Mouse (Mus musculus) embryo, embryonic 9.5 days (tissue): ENCODE measurements around the gene Il18bp.
"Not testable (repeated sequence)": the region's sequence is repeated elsewhere in the genome, so short reads cannot be mapped to it uniquely, and the experiment has no call there.

Source experiments
- DNase-seq: peaks from one replicate; pipeline ENCODE4 v3.0.0-alpha.2; 2017; ENCODE audit errors: extremely low spot score

Il18bp gene

DNA sequence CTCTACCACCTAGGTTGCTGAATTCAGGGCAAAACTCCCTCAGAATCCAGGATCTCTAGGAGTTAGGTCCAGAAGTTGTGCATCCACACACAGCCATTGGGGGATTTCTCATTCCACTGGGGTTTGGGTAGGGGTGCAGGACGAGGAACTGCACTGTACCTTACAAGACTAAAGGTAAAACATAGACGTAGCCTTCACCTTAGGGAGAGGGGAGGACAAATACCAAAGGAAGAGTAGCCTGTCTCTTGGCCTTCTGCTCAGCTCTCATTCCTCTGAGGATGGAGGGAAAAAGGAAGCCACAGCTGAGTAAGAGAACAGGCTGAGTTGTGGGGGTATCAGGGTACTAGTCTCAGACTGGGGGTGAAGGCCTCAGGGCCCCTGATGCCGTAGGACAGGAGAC lies at the start of gene Il18bp:
Gene Il18bp (minus strand): TSS at position 101 of the 400 bp plus-strand sequence.
- no peak for DNase-seq

DNA sequence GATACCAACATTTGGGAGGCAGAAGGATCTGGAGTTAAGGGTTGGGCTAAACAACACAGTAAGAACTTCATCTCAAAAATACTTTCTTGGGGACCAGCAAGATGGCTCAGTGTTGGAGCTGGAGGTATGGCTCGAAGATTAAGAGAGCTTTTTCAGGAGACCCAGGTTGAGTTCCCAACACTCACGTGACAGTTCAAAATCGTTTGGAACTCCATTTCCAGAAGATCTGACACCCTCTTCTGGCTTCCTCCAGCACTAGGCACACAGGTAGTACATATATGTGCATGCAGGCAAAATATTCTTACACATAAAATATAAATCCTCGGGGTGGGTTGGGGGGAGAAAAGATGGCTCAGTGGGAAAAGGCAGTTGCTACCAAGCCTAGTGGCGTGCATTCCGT lies 47.9 kb upstream of the Il18bp start:
- DNase-seq, result no peak

DNA sequence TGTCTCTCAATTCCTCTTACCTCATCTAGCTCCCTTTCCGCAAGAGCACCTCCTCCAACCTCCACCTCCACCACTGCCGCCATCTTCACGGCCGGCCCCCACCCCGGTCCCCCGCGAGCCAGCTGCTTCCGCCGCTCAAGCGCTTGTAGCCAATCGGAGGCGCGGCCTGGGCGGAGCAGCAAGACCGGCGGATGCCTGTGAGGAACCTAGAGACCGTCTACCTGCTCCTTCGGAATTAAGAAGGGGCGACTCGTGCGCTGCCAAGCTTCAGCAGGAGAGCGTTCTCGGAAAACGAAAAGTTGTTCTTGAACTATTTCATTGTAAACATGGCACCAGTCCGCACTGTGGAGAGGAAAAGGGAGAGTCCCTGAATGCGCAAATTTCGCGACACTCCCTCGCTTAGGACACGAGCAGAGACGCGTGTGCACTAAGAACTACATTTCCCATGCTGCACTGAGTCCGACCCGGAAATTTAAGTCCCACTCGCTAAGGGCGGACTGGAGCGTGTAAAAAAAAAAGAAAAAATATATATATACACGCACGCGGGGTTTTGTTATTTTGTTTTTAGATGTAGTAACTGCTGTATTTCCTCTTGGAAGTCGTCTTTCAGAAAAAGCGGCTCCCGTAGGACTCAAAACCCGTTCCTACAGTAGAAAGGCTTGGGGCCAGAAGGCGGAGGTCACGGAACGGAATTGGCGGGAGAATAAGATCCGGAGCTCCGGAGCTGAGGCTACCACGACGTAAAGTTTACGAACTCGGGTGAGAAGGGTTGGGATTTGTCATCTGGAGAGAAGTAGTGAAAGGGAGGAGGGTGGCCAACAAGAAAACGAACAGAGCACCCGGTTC lies 46.8 kb upstream of the Il18bp start, which contains the start of the genes Rnf121, Xndc1 and Xntrpc:
Gene Rnf121 (minus strand): TSS at position 424 of the 846 bp plus-strand sequence.
Gene Xndc1 (plus strand): TSS at position 466 of the 846 bp plus-strand sequence.
Gene Xntrpc (plus strand): TSS at position 668 of the 846 bp plus-strand sequence.
- peak; percentile 95 for DNase-seq

DNA sequence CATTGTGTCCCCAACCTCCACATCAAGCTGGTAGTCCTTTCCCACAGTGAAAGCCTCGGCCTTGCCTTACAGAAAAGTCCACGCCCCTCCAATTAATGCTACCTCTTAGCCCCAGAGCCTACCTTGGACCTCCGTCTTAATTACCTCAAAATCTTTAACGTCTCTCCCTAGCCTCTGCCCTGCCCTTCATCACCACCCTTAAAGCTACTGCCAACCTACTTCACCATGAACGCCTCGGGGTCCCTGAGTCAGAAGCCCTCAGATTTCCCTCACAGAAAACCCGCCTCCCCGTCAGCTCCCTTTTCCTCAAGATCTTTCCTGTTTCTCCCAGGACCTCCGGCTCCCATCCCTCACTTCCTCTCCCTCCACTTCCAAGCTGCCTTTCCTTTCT lies 46.2 kb upstream of the Il18bp start:
- no peak for DNase-seq

DNA sequence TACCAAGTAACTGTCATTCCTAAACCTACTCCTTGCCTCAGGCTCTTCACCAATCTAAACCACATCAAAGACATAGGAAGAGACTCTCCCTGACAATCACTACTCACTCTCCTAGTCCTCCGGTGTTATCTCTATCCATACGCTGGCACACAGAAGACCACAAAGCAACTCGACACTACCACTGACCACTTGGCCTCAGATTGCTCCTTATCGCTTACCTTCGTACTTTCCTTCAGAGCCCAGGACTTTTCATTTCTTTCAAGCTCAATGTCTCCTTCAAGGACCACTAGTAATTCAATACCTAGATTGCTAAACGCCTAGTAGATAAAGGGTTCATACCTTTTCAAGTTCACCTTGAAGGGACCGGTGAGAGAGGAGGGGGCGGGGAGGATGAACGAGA lies 45.4 kb upstream of the Il18bp start:
- no peak for DNase-seq

DNA sequence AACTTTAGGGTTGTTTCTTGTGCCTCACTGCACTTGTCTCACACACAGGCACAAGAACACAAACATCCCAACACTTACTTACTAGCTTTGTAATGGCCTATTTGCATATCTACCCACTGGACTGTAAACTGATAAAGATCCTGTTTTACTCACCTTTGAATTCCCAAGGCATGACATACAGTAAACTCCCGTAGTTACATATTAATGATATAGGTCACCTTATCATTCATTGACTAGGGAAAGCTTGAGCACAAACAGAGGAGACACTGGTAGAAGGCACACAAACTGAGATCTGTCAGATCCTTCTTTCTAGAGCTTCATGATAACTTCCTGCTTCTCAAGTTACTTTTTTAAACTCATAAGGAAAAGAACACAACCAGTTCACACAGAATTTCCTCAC lies 43.7 kb upstream of the Il18bp start:
- no peak for DNase-seq

DNA sequence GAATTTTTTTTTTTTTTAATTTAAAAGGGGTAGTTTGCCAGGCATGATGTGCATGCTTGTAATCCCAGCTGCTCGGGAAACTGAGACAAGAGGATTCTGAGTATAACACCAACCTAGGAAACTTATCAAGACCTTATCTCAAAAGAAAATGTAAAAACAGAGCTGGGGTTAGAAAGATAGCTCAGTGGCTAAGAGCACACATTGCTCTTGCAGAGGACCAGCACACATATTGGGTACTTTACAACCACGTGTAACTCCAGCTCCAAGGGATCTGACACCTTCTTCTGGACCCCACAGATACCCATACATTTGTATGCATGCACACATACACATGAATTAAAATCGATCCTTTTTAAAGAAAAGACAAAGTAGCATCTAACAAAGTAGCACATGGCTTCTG lies 42.9 kb upstream of the Il18bp start:
- no peak for DNase-seq

DNA sequence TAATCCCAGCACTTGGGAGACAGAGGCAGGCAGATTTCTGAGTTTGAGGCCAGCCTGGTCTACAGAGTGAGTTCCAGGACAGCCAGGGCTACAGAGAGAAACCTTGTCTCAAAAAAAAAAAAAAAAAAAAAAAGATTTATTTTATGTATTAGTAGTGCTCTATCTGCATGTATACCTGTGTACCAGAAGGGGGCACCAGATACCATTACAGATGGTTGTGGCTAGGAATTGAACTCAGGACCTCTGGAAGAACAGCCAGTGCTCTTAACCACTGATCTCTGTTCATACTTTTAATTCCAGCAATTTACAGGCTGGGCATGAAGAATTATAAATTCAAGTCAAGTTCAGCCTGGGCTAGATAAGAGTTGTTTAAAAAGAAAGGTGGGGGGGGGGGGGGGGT lies 30.0 kb upstream of the Il18bp start:
- not testable (repeated sequence) for DNase-seq

DNA sequence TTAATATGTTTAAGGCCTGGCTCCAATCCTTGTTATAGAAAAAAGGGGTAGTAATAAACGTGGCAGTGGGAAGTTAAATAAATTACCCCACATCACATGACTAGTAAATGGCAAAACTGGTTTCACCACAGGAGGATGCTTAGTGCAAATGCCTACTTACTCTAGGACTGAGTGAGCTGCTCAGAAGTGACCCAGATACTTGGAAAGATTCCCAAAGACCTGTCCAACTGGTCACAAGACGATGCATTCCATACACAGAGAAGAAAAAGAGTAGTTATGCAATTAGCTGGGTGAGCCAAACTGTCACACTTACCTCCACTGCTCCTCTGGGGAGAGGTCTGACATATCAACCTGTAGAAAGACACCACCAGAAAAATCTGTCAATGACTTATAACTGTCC lies 23.8 kb upstream of the Il18bp start:
- no peak for DNase-seq

DNA sequence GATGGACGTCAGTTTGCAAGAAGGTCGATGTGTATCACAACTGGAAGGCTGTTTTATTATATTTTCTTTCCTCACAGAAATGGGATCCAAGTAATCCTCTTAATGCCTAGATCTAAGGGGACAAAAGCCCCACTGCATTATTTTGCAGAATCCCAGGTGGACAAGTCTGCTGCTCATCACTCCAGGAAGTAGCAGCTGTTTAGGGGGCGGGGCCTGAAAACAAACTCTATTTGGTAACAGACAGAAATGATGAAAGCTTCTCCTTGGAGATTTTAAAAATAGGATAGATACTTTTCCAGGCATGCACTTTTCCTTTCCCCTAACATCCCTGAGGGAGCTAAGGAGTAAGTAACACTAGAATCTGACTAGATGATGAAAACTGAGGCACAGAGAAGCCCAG lies 18.8 kb upstream of the Il18bp start:
- no peak for DNase-seq

DNA sequence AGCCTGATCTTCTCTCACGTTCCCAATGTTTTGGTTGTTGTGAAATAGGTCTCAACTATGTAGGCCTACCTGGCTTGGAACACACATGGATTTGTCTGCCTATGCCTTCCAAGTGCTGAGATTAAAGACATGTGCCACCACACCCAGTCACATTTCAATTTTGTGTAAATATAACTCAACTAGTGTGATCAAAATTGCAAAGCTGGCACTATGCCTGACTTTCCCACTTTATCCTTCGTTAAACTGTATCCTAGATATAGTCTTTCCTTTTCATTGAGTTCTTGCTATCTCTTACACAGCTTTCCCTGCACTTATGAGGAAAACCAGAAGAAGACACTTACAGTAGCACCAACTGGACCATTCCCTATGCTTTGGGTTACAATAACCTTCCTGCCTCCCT lies 17.0 kb upstream of the Il18bp start:
- no peak for DNase-seq

DNA sequence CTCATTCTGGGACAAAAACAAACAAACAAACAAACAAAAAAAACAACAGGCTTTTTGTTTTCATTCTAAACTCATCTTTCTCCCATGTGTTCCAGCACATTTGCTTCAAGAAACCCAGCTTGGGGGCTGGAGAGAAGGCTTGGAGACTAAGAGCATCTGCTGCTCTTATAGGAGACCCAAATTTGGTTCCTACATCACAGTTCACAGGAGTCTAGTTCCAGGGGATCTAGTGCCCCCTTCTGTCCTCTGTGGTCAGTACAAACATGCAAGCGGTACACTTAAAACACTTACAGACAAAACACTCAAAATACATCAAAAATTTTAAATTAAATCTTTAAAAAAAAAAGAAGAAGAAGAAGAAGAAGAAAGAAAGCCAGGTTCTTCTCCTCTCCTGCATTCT lies 16.4 kb upstream of the Il18bp start:
- no peak for DNase-seq

DNA sequence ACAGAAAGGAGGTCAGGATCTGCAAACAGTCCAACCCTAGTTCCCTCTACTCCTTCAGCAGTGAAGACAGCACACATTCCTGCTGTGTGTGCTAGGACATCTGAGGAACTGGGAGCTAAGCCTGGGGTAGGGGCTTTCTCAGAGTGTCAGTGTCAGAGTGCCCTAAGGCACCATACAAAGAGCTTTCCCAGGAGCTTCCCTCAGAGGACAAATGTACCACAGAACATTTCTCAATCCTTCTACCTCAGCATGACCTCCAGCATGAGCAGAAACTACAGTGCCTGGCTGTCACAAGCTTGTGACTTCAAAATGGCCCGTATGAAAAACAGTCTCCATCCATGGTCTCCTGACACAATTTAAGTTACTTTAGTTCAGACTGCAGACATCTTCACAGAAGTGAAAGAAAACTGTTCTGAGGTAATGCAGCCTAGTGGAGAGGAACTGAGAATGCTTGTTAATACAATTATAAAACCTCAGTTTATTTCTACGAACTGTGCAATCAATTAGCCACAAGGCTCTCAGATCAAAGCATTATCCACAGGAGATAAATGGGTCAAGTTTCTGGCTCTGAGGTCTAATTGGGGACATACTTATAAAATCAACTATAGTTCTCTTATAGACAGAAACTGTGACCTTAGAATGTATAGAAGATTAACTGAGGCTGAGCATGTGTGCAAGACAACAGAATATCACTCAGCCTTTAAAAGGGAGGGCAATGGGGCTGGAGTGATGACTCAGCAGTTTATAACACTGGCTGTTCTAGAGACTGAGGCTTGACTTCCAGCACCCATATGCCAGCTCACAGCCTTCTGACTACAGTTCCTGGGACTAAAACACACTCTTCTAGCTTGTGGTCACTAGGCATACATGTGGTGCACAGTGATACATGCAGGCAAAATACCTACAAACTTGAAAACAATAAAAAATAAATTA lies 7.0 kb upstream of the Il18bp start:
- DNase-seq, result no peak

DNA sequence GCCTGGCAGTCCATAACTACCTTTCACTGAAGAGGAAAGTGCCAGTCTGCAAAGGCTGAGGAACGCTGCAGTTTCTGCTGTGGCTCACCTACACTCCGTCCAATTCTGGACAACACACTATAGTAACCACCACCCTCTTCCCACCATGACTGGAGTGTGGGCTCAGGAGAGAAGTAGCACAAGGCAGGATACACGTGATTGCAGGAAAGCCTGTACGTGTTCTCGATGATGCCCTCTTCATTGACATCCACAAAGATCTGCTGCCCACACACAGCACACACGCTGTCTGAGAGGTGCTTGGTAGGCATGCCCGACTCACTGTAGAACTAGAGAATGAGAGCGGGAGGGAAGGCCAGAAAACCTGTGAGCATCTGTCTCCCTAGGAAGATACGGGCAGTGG lies 5.3 kb upstream of the Il18bp start:
- no peak for DNase-seq

DNA sequence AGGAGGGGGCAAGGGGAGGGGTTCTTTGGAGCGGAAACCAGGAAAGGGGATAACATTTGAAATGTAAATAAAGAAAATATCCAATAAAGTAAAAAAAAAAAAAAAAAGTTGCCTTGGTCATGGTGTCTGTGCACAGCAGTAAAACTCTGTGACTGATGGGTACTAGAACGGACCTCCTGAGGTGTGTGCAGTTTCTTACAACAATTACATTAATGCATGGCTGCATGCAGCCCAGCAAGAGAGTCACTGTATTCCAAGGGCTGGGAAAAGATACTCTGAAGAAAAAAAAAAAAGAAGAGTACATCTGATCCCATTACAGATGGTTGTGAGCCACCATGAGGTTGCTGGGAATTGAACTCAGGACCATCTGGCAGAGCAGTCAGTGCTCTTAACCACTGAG lies 2.4 kb upstream of the Il18bp start:
- DNase-seq, result not testable (repeated sequence)

DNA sequence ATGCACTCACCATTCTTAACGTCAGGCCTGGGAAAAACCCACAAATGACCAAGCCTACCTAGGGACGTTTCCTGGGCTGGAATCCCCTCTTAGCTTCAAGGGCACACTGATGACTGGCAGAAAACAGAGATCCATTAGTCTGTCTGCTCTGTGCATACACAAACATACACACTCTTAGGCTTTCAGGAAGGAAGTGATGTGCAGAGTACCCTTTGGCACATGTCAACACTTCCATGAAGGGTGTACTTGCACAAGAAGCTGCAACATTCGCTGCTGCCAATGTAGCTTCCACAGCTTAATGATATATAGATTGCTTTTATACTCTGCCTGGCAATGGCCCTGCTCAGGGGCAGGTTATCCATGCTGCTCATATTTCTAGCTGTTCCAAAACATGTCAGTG lies 872 bp upstream of the Il18bp start:
- DNase-seq, result no peak

DNA sequence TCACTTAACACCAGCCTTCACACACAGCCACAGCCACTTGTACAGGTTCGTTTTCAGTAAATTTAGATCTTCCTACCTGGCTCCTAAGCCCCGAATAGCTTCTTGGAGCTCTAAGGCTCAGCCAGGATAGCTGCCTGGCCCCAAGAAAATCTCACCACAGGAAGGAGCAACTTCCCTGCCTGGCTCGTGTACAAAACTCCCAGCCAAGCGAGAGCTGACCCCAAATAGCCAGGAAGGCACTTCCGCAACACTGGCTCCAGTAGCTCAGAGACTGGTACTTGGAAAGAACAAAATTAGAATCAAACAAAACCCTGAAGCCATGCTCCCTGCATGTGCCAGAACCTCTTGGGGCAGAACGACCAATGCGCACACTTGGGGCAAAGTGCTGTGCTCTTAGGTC lies 456 bp downstream of the Il18bp start:
- DNase-seq, result no peak

DNA sequence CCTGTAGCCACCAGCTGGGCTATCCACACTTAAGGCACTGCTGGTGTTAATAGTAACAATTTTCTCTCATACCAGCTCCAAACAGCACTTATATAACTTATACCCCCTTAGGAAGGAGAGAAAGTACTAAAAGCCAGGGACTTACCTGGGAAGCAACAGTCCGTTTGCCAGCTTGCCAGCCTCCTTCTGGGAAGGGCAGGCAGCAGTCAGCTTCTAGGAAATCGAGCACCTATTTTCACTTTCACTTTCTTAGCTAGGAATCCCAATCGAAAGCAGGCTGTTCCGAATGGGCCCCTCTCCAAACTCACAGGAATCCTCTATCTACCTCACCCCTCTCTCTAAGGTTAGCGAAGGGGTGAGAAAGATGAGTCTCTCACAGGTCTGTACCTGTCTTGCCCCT lies 1.0 kb downstream of the Il18bp start:
- DNase-seq, result no peak

DNA sequence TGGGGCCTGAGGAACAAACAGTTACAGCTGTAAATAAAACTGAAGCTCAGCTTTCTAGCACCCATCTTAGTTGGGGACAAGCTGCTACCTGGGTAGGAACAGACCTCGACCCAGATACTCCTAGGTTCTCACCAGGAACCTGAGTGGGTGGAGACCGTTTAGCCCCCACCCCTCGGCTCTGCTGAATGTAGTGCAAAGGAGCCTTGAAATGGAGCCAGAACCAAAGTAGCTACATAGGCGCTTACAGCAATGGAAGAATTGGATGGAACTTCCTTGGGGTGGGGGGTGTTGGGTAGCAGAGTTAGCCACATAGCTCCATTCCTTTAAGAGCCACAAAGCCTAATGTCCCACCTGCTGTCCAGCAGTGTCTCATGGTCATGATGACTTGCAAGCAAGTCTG lies 1.6 kb downstream of the Il18bp start:
- DNase-seq, result no peak

DNA sequence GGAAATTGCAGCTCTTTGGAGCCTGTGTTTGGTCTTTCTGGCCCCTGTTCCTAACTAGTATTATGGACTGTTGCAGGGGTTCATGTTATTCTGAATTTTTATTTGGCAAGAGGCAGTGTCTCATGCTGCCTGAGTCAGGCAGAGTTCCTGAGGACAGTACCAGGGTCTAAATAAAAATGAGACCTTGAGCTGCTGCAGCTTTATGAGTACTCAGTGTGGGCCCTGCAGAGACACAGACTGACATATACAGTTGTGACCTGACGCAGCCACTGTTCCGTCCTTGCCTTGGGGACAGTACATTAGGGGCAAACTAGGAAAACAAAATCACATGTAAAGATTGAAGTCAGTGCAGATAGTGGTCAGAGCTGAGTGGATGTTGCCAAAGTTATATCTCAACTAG lies 3.5 kb downstream of the Il18bp start:
- no peak for DNase-seq

DNA sequence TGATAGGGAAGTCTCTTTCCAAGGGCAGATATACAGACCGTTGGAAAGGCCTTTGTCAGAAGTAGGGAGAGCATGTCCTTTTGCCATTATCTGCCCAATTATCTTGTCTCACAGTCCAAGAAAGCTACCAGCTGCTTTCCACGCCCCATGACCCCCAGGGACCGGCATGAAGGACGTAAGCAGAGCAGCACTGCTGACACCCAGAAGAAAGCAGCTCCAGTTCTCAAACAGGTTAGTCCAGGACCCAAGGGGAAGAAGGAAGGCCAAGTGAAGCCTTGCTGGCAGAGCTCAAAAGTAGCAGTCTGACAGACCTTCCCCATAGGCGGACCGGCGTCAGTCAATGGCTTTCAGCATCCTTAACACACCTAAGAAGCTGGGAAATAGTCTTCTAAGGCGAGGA lies 5.1 kb downstream of the Il18bp start:
- no peak for DNase-seq

DNA sequence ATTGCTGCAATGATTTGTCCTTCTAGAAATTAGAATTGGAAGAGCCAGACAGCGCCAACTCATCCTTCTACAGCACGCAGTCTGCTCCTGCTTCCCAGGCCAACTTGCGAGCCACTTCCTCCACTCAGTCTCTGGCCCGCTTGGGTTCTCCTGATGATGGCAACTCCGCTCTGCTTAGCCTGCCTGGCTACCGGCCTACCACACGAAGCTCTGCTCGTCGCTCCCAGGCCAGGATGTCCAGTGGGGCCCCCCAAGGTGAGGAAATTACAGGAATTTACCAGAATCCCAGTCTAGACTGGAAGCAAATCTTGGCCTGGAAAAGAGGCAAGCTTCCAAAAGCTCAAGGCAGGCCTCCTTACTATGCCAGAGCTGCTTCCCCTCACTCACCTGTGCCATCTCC lies 6.6 kb downstream of the Il18bp start:
- DNase-seq, result no peak

DNA sequence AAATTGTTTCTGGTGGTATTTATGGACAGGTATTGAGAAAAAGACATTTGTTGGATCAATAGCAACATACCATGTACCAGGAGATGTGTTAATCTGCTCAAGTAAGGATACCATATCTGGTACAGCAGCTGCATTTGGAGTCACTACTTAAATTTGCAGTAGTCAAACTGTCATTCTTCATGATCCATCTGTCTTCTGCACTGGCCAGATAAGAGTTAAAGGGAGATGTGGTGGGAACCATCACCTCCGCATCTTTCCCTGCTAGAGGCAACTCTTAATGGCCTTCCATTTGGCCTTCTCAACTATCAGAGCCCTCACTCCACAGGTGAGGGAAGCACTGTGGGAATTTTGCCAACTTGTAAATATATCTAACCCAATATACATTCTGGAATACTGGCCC lies 12.0 kb downstream of the Il18bp start:
- DNase-seq, result no peak
